Mouse (Mus musculus): ENCODE data around the gene Pcsk4. TPM values are rescaled to one million over a fixed set of nuclear protein-coding genes. Genes with fewer than 3 reads are reported as not detected.

The Pcsk4 gene
- polyA plus RNA-seq, 1 experiment from 2014 or later = 8.6 TPM

DNA sequence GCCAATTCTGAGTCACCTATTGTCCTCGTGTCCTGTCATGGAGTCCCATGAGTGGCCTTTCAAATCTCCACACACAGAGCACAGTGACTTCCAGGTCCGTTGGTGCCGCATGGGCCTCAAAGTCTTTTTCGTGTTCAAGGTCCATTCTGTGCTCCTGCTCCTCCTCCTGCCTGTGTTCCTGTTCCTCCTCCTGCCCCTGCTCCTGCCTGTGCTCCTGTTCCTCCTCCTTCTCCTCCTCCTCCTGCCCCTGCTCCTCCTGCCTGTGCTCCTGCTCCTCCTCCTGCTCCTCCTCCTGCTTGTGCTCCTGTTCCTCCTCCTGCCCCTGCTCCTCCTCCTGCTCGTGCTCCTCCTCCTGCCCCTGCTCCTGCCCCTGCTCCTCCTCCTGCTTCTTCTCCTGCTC, 38.7 kb upstream of the Pcsk4 start:
- Histone ChIP-seq H3K4me1 (ENCODE audit: insufficient read depth, low read length) (0 out of 2 replicates have a peak, but pooled peaks cover 3% of the 10 kb centered on the region), H3K9me3 (ENCODE audit: low read length) (no peaks in the 10 kb centered on the region), H3K4me2 (replicated peaks; ENCODE audit: low read depth, low read length) (no peak overlapping the region), H3K4me3 (ENCODE audit: low read length) (no peak overlapping the region), H3K27ac (ENCODE audit: low read length) (no peak overlapping the region), H3K27me3 (ENCODE audit: insufficient read depth, low read length) (peaks cover 2% of the 10 kb centered on the region; the same call in 1 of the 2 replicates), H3K36me3 (ENCODE audit: insufficient read depth, low read length) (no peaks in the 10 kb centered on the region), H3K9ac (replicated peaks; ENCODE audit: low read length) (no peak overlapping the region)
- no peak for ATAC-seq (ENCODE audit: low FRiP score, low TSS enrichment)
- 43% methylated on average over 5 of the region's 5 CpGs for WGBS

DNA sequence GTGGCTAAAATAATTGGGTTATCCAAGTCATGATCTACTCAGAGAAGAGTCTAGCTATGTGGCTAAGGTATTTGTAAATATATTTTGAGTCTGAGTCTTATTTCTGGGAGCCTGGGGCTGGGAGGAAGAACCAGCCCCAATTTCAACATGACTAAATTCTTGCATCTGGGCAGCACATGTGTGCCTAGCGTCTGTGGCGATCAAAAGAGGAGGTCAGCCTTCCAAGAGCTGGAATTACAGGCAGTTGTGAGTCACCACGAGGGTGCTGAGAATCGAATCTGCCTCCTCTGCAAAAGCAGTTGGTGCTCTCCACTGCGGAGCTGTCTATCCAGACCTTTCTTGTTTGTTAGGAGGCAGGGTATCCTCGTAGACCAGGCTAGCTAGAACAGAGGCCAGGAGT, 36.4 kb upstream of the Pcsk4 start:
- no peak for ATAC-seq (ENCODE audit: low FRiP score, low TSS enrichment)
- 70% methylated on average over 6 of the region's 6 CpGs for WGBS

DNA sequence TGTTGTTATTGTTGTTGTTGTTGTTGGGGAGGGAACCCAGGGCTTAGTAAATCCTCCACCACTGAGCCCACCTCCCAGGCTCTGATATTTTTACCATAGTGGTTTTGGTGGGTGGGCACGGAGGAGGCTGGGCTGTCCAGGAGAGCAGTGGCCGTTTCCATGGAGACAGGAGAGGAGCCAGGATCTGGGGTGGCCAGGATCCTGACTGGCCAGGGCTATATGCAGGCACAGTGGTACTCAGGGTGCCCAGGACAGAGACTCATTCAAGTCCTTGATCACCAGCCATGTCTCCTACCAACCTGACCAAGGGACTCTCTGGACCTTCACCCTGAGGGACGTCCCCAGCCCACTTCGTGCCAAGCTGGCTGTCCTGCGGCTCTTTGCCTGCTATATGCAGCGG, 34.4 kb upstream of the Pcsk4 start:
- Histone ChIP-seq H3K36me3 (ENCODE audit: insufficient read depth, low read length) (no peaks in the 10 kb centered on the region), H3K27ac (ENCODE audit: low read length) (no peak overlapping the region), H3K4me2 (replicated peaks; ENCODE audit: low read depth, low read length) (no peak overlapping the region), H3K9ac (replicated peaks; ENCODE audit: low read length) (no peak overlapping the region), H3K4me3 (ENCODE audit: low read length) (no peak overlapping the region), H3K4me1 (ENCODE audit: insufficient read depth, low read length) (no peaks in the 10 kb centered on the region), H3K9me3 (ENCODE audit: low read length) (no peaks in the 10 kb centered on the region), H3K27me3 (ENCODE audit: insufficient read depth, low read length) (peaks cover 11% of the 10 kb centered on the region)
- WGBS = 44% methylated on average over 6 of the region's 6 CpGs
- ATAC-seq (ENCODE audit: low FRiP score, low TSS enrichment) = peak; percentile 28; the same call in 1 of the 2 replicates

More for the DNA sequence above, 36.4 kb upstream of the Pcsk4 start:
- Histone ChIP-seq H3K36me3 (ENCODE audit: insufficient read depth, low read length) (no peaks in the 10 kb centered on the region), H3K27me3 (ENCODE audit: insufficient read depth, low read length) (peaks cover 5% of the 10 kb centered on the region; the same call in 1 of the 2 replicates), H3K9me3 (ENCODE audit: low read length) (no peaks in the 10 kb centered on the region), H3K9ac (replicated peaks; ENCODE audit: low read length) (no peak overlapping the region), H3K27ac (ENCODE audit: low read length) (no peak overlapping the region), H3K4me2 (replicated peaks; ENCODE audit: low read depth, low read length) (no peak overlapping the region), H3K4me1 (ENCODE audit: insufficient read depth, low read length) (no peaks in the 10 kb centered on the region), H3K4me3 (ENCODE audit: low read length) (no peak overlapping the region)

DNA sequence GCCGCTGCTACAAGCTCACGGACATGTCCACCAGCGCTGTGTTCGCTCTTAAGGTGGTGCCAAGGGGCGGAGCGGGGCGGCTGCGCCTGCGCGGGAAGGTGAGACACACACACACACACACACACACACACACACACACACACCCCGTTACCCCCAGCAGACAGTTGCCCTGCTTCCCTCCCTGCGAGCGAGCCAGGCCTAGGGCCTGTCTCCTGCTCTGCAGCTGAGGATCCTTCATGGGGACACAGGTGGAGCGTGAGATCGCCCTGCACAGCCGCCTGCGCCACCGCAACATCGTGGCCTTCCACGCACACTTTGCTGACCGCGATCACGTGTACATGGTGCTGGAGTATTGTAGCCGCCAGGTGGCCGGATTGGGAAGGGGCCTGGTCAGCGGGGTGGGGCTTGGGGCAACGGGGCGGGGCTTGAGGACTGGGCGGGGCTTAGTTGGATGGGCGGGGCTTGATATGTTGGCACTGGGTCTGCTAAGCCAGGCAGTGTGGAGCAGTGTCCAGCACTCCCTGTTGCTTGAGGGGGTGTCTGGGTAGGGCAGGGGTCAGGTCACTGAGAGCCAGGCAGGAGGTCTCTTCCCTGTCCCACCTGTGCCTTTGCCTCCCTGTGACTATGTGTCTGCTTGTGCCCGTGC, 28.8 kb upstream of the Pcsk4 start:
- H3K9ac ChIP-seq (replicated peaks; ENCODE audit: low read length) = peak overlapping the region; percentile 31; the same call in 1 of the 2 replicates
- peaks cover 67% of the 10 kb centered on the region for H3K27me3 ChIP-seq (ENCODE audit: insufficient read depth, low read length)
- H3K4me1 ChIP-seq (ENCODE audit: insufficient read depth, low read length) = peaks cover 13% of the 10 kb centered on the region
- WGBS = 5% methylated on average over 30 of the region's 31 CpGs
- no peak overlapping the region for H3K27ac ChIP-seq (ENCODE audit: low read length)
- H3K36me3 ChIP-seq (ENCODE audit: insufficient read depth, low read length) = no peaks in the 10 kb centered on the region
- peak overlapping the region; percentile 29 for H3K4me3 ChIP-seq (ENCODE audit: low read length)
- H3K4me2 ChIP-seq (replicated peaks; ENCODE audit: low read depth, low read length) = peak overlapping the region; percentile 51
- H3K9me3 ChIP-seq (ENCODE audit: low read length) = no peaks in the 10 kb centered on the region
- ATAC-seq (ENCODE audit: low FRiP score, low TSS enrichment) = peak; percentile 21; the same call in 1 of the 2 replicates

DNA sequence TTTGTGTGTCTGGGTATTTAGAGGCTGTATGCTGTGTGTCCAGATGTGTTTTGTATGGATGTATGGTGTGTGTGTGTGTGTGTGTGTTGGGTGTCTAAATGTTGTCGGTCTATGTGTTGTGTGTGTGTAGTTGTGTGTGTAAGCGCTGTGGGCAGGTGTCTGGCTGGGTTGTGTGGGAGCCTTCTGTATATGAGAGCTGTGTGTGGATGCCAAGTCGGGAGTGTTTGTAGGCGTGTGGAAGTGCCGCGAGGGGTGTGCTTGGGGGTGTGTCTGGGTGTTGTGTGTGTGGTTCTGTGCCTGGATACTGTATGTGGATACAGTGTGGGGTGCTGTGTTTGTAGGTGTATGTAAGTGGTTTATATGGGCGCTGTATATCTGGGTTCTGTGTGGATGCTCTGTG, 28.0 kb upstream of the Pcsk4 start:
- 34% methylated on average over 7 of the region's 7 CpGs for WGBS
- H3K27ac ChIP-seq (ENCODE audit: low read length) = no peak overlapping the region
- peak overlapping the region; percentile 45; the same call in 1 of the 2 replicates for H3K4me3 ChIP-seq (ENCODE audit: low read length)
- ATAC-seq (ENCODE audit: low FRiP score, low TSS enrichment) = no peak
- H3K9ac ChIP-seq (replicated peaks; ENCODE audit: low read length) = no peak overlapping the region
- H3K36me3 ChIP-seq (ENCODE audit: insufficient read depth, low read length) = no peaks in the 10 kb centered on the region
- peaks cover 13% of the 10 kb centered on the region for H3K4me1 ChIP-seq (ENCODE audit: insufficient read depth, low read length)
- H3K27me3 ChIP-seq (ENCODE audit: insufficient read depth, low read length) = peaks cover 64% of the 10 kb centered on the region
- H3K4me2 ChIP-seq (replicated peaks; ENCODE audit: low read depth, low read length) = peak overlapping the region; percentile 51
- H3K9me3 ChIP-seq (ENCODE audit: low read length) = no peaks in the 10 kb centered on the region

DNA sequence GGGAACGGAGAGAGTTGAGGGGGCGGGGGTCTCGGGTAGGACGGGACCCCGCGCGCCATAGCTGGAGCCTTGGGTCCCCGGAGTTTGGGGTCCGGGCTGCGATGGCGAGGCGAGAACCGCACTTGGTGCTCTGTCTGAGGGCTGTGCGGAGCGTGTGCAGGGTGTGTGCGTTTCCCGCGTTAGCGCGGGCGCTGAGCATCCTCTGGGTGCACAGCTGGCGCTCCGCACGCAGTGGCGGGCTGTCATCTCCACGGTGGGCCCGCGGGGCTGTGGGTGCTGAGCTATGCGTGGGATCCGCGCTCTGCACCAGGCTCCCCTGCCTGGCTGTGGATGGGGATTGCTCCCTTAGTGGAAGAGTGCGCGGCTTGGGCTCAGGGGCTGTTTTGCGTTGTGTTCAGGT, 27.4 kb upstream of the Pcsk4 start:
- Histone ChIP-seq H3K27me3 (ENCODE audit: insufficient read depth, low read length) (peaks cover 70% of the 10 kb centered on the region), H3K9ac (replicated peaks; ENCODE audit: low read length) (peak overlapping the region; percentile 44; the same call in 1 of the 2 replicates), H3K4me2 (replicated peaks; ENCODE audit: low read depth, low read length) (peak overlapping the region; percentile 65), H3K4me1 (ENCODE audit: insufficient read depth, low read length) (peaks cover 13% of the 10 kb centered on the region), H3K4me3 (ENCODE audit: low read length) (peak overlapping the region; percentile 45), H3K36me3 (ENCODE audit: insufficient read depth, low read length) (no peaks in the 10 kb centered on the region), H3K27ac (ENCODE audit: low read length) (no peak overlapping the region), H3K9me3 (ENCODE audit: low read length) (no peaks in the 10 kb centered on the region)
- no peak for ATAC-seq (ENCODE audit: low FRiP score, low TSS enrichment)
- WGBS = 1% methylated on average over 34 of the region's 34 CpGs

DNA sequence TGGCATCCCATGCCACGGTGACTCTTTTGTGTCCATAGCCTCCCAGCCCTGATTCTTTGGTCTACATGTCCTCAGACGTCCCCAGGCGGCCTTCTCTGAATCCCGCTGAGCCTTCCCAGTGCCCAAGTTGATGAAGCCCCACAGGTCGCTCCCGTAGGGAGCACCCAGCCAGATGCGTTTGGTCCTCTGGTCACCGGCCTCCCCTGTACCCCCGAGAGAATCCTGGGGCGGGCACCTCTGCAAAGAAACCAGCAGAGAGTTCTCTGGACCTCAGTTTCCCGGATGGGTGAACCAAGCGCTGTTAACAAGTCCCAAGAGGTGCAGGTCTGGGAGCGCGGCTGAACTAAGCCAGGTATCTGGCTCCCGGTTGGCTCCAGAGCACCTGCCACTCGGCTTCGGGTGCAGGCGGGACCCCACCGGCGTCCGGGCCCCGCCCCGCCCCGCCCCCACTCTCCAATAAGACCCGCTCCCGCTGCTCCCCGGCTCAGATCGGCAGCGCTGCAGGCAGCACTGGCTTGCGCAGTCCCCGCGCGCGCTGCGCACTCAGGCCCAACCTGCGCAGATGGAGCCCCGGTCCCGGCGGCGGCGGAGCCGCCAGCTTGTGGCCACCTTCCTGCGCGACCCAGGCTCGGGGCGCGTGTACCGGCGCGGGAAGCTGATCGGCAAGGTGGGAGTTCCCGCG, 26.8 kb upstream of the Pcsk4 start, which contains the start of gene Plk5:
Plk5 (plus strand) TSS at position 459 of the 682 bp plus-strand sequence.
- peaks cover 13% of the 10 kb centered on the region for H3K4me1 ChIP-seq (ENCODE audit: insufficient read depth, low read length)
- under 1% methylated on average over 53 of the region's 53 CpGs for WGBS
- no peak for ATAC-seq (ENCODE audit: low FRiP score, low TSS enrichment)
- H3K9ac ChIP-seq (replicated peaks; ENCODE audit: low read length) = peak within 1 kb of the TSS; percentile 44; the same call in 1 of the 2 replicates
- no peak within 1 kb of the TSS for H3K27ac ChIP-seq (ENCODE audit: low read length)
- H3K9me3 ChIP-seq (ENCODE audit: low read length) = no peaks in the 10 kb centered on the region
- H3K4me2 ChIP-seq (replicated peaks; ENCODE audit: low read depth, low read length) = peak within 1 kb of the TSS; percentile 65
- H3K4me3 ChIP-seq (ENCODE audit: low read length) = peak within 1 kb of the TSS; percentile 45
- no peaks in the 10 kb centered on the region for H3K36me3 ChIP-seq (ENCODE audit: insufficient read depth, low read length)
- peaks cover 76% of the 10 kb centered on the region for H3K27me3 ChIP-seq (ENCODE audit: insufficient read depth, low read length)

DNA sequence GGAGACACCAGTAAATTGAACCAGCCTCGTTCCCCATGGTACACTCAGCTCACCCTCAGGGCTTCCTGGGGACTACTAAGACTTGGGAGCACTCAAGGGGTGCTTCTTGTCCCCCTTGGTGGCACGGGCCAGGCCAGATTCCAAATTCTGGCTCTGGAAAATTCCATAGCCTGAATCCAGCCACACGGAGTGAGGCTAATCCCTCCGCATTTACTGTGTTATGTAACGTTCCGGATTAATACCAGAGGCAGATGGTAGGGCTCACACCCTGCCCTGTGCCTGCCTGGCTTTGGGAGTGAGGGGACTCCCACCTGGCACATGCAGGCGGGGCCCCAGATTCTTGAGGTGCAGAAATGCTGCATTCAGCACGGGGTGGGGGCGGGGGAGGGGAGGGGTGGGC, 26.1 kb upstream of the Pcsk4 start:
- 12% methylated on average over 9 of the region's 9 CpGs for WGBS
- Histone ChIP-seq H3K27me3 (ENCODE audit: insufficient read depth, low read length) (peaks cover 83% of the 10 kb centered on the region), H3K9ac (replicated peaks; ENCODE audit: low read length) (no peak overlapping the region; the same call in 1 of the 2 replicates), H3K9me3 (ENCODE audit: low read length) (no peaks in the 10 kb centered on the region), H3K27ac (ENCODE audit: low read length) (no peak overlapping the region), H3K36me3 (ENCODE audit: insufficient read depth, low read length) (no peaks in the 10 kb centered on the region), H3K4me1 (ENCODE audit: insufficient read depth, low read length) (peaks cover 13% of the 10 kb centered on the region), H3K4me2 (replicated peaks; ENCODE audit: low read depth, low read length) (no peak overlapping the region), H3K4me3 (ENCODE audit: low read length) (no peak overlapping the region)
- ATAC-seq (ENCODE audit: low FRiP score, low TSS enrichment) = no peak

DNA sequence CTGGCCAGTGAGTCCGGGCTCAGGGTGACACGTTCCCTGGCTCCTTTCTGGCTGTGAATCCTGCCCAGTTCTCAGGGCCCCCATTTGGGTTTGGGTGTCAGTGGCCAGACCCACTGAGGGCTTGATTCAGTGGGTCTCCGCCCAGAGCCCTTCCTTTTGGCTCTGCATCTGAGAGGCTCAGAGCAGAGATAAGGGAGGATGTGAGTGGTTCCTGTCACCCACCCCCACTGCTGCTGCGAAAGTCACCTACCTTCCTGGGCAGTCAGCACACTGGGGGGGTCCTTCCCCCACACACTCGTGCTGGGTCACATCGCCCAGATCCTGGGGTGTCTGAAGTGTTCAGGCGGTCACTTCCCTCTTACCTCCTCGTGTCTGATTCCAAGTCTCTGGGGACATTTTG, 23.4 kb upstream of the Pcsk4 start:
- peaks cover 26% of the 10 kb centered on the region for H3K4me1 ChIP-seq (ENCODE audit: insufficient read depth, low read length)
- H3K4me3 ChIP-seq (ENCODE audit: low read length) = no peak overlapping the region
- no peaks in the 10 kb centered on the region for H3K36me3 ChIP-seq (ENCODE audit: insufficient read depth, low read length)
- WGBS = 56% methylated on average over 8 of the region's 8 CpGs
- ATAC-seq (ENCODE audit: low FRiP score, low TSS enrichment) = no peak
- H3K4me2 ChIP-seq (replicated peaks; ENCODE audit: low read depth, low read length) = no peak overlapping the region
- peaks cover 91% of the 10 kb centered on the region for H3K27me3 ChIP-seq (ENCODE audit: insufficient read depth, low read length)
- no peak overlapping the region for H3K27ac ChIP-seq (ENCODE audit: low read length)
- H3K9ac ChIP-seq (replicated peaks; ENCODE audit: low read length) = no peak overlapping the region
- H3K9me3 ChIP-seq (ENCODE audit: low read length) = no peaks in the 10 kb centered on the region

DNA sequence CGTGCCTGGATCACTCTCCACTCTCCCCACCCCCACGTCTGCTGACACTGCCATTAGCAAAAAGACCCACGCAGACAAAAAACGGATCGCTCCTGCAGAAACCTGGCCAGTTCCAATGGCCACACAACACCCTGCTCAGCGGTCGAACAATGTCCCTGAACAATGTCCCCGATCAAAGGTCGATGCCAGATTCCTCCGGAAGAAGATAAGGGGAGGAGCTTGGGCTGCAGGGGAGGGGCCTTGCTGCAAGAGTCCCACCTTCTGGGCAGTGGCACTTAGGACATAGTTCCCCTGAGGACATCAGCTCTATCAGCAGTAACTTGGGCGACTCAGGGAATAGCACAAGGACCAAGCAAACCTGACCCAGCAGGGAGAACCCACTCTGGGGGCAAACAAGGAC, 22.6 kb upstream of the Pcsk4 start:
- Histone ChIP-seq H3K4me2 (replicated peaks; ENCODE audit: low read depth, low read length) (no peak overlapping the region), H3K9me3 (ENCODE audit: low read length) (no peaks in the 10 kb centered on the region), H3K4me3 (ENCODE audit: low read length) (no peak overlapping the region), H3K27ac (ENCODE audit: low read length) (no peak overlapping the region), H3K27me3 (ENCODE audit: insufficient read depth, low read length) (peaks cover 91% of the 10 kb centered on the region), H3K4me1 (ENCODE audit: insufficient read depth, low read length) (peaks cover 27% of the 10 kb centered on the region), H3K9ac (replicated peaks; ENCODE audit: low read length) (no peak overlapping the region), H3K36me3 (ENCODE audit: insufficient read depth, low read length) (no peaks in the 10 kb centered on the region)
- 29% methylated on average over 11 of the region's 11 CpGs for WGBS
- ATAC-seq (ENCODE audit: low FRiP score, low TSS enrichment) = no peak
